Mouse (Mus musculus): Measurements from ENCODE around the gene Vmn2r96. TPM values are rescaled to one million over a fixed set of nuclear protein-coding genes. Genes with fewer than 3 reads are reported as not detected.
"Not testable (repeated sequence)": the region's sequence is repeated elsewhere in the genome, so short reads cannot be mapped to it uniquely, and the experiment has no call there.

Vmn2r96 gene
- not detected for total RNA-seq (2021)
- long read RNA-seq, experiment 1, result 0 reads
- long read RNA-seq, experiment 2, result 0 reads

- DNase-seq (ENCODE audit: low spot score in 2 of 2), result not testable (repeated sequence)
These were observed at the start of gene Vmn2r96 for GRCm38 (mm10) chr17:18572851-18573250. Gene Vmn2r96, plus strand, starts transcription at chr17:18573151.

- no peak for DNase-seq (ENCODE audit: low spot score in 2 of 2)
These were observed 49.6 kb upstream of the Vmn2r96 start for GRCm38 (mm10) chr17:18523371-18523770.

- no peak for DNase-seq (ENCODE audit: low spot score in 2 of 2)
These were observed 49.0 kb upstream of the Vmn2r96 start for GRCm38 (mm10) chr17:18523991-18524390.

DNA sequence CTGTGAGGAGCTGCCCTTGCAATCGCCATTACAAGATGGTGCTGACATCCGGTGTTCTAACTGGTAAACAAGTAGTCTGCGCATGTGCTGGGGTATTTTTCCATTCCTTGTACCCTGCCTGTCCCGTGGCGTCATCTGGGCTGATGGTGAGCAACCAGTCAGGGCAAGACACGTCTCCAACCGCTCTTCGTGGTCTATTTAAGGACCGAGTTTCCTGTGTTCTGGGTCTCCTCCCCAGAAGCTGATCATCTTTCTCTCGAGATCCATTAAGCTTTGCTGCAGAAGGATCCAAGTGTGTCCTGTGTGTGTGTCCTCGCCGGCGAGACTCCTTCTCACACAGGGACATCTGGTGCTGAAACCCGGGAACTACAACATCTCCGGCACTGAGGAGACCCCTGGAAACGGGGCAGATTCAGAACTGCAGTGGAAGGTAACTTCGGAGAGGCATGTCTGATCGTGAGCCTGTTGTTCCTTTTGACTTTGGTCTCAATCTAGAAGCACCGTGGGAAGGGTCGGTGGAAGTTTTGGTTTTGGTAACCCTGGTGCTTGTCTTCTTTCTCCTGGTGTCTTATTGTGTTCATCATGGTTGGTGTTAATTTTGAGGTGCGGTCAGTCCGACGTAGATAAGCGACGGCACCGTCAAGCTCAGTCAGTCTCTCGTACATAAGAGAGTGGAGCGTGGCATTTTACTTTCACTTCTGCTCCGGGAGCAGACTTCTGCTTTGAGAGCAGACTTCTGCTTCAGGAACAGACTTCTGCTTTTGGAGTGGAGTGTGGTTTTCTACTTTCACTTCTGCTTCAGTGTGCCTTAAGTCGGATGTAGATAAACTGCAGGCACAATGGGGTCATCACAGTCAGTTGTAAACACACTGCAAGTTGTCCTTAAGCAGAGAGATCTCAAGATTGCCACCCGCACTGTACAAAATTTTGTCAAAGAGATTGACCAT is 14.5 kb upstream of the Vmn2r96 start:
- not testable (repeated sequence) for DNase-seq (ENCODE audit: low spot score in 2 of 2)

- not testable (repeated sequence) for DNase-seq (ENCODE audit: low spot score in 2 of 2)
These were observed 6.8 kb upstream of the Vmn2r96 start for GRCm38 (mm10) chr17:18566186-18566585.

- not testable (repeated sequence) for DNase-seq (ENCODE audit: low spot score in 2 of 2)
These were observed 42.2 kb downstream of the Vmn2r96 start for GRCm38 (mm10) chr17:18615151-18615550.

DNA sequence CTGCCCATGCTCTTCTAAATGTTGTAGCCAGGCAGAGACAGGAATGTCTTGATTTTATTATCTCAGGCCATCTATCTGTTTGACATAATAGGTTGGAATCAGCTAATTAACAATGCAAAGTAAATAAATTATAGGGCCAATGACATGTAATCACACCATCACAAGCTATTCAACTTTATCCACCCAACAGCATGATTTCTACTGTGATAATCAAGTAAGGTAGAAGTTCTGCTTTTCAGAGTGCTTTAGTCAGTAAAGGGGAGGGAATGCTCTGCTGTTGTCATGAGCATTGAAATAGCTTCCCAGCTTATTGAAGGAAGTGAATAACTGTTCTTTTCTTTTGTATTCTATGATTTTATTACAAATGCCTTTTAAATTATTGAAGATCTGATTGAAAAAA is 53.6 kb downstream of the Vmn2r96 start:
- no peak for DNase-seq (ENCODE audit: low spot score in 2 of 2)

Other genes with a start within 250 kb of the Vmn2r96 start
- not detected for gene Vmn2r95, start 149.1 kb upstream of the Vmn2r96 start, total RNA-seq (2021)

Data from left cerebral cortex, adult 18-20 months (tissue).